Mouse (Mus musculus): ENCODE results near the gene Rpl3.

GRCm38 (mm10) chr15:80087406-80088012 is 4.2 kb downstream of the Rpl3 start:
- TF ChIP-seq POLR2A (IDR thresholded peaks at IDR 0.05; ENCODE audit: extremely low read depth, insufficient read depth, low read length) (no peak), CTCF (IDR thresholded peaks at IDR 0.05; ENCODE audit: extremely low read depth, insufficient read depth, low read length) (no peak)
